Mouse (Mus musculus) kidney, adult 2 months (tissue): Measurements from ENCODE around the gene Nr6a1. TPM values are rescaled to one million over a fixed set of nuclear protein-coding genes. Genes with fewer than 3 reads are reported as not detected.

Source experiments
- DNase-seq: peaks from one replicate; pipeline ENCODE4 v3.0.0; 2021
- H3K27ac ChIP-seq: fragments of 200-500 bp; 2 replicates; pipeline ENCODE4 v1.5.1; 2012; ENCODE audit warnings: low read depth, low read length, control low read depth, inconsistent platforms; ENCODE audit not compliant: insufficient read depth
- H3K27me3 ChIP-seq: fragments of 200-500 bp; replicated peaks from 2 replicates; pipeline ENCODE4 v1.6.1; 2012; ENCODE audit warnings: mild to moderate bottlenecking, moderate library complexity, low read length, inconsistent platforms; ENCODE audit not compliant: control insufficient read depth, insufficient read depth
- H3K36me3 ChIP-seq: fragments of 200-500 bp; 2 replicates; pipeline ENCODE4 v1.6.1; 2012; ENCODE audit warnings: mild to moderate bottlenecking, moderate library complexity, low read length, inconsistent platforms; ENCODE audit not compliant: control insufficient read depth, insufficient read depth
- H3K4me1 ChIP-seq: fragments of 200-500 bp; 2 replicates; pipeline ENCODE4 v1.6.1; 2011; ENCODE audit warnings: low read length; ENCODE audit not compliant: control insufficient read depth, insufficient read depth
- H3K4me3 ChIP-seq: fragments of 200-500 bp; 2 replicates; pipeline ENCODE4 v1.5.1; 2011; ENCODE audit warnings: mild to moderate bottlenecking, low read depth, low read length, control low read depth; ENCODE audit not compliant: insufficient read depth
- CTCF ChIP-seq: fragments of 200-500 bp; conservative IDR thresholded peaks from 2 replicates; pipeline ENCODE4 v1.5.1; 2011; ENCODE audit warnings: low read depth, mild to moderate bottlenecking, control low read depth, low read length, moderate library complexity, mixed read lengths; ENCODE audit not compliant: insufficient read depth, insufficient read length
- POLR2A ChIP-seq: fragments of 200-500 bp; IDR thresholded peaks from one replicate; pipeline ENCODE4 v1.6.1; 2011; ENCODE audit warnings: low read depth, low read length, control low read depth
- WGBS: fragments of 180-500 bp; shearing (Covaris S2); methylation state at CpG from one replicate; pipeline ENCODE4 v1.1.7; 2018; 5-methylcytosine and 5-hydroxymethylcytosine counted together
- polyA plus RNA-seq: library from polyadenylated mRNA; depleted of rRNA; stranded (reverse); fragments of >200 nt; gene quantifications from 2 replicates; pipeline ENCODE4 v1.2.3, GENCODE M21; 2012; rRNA removed

The Nr6a1 gene
- polyA plus RNA-seq, 1 experiment = 2.6 TPM

DNA sequence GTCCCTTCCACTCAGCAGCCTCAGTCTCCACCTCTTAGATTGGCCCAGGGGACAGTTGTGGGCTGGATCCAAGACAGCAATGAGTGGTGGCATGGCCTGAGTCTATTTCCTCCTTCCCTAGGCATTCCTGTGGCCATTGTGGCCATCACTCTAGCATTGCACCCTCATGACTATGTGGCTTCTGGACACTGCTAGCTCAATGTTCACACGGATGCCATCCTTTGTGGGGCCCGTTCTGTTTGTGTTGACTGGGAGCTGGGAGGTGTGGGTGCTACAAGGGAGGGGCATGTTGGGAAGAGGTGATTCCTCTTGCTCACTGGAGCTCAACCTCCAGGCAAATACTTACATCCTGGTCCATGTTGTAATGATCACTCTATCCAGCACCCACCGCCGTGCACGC lies 245.3 kb downstream of the Nr6a1 start:
- no peak for DNase-seq
- Histone ChIP-seq H3K4me1 (no peaks in the 10 kb centered on the region), H3K27me3 (no peaks in the 10 kb centered on the region), H3K27ac (no peak overlapping the region), H3K4me3 (no peak overlapping the region), H3K36me3 (no peaks in the 10 kb centered on the region)
- WGBS = 77% methylated on average over 5 of the region's 5 CpGs
- TF ChIP-seq CTCF = no peak
- no peak for TF ChIP-seq POLR2A

DNA sequence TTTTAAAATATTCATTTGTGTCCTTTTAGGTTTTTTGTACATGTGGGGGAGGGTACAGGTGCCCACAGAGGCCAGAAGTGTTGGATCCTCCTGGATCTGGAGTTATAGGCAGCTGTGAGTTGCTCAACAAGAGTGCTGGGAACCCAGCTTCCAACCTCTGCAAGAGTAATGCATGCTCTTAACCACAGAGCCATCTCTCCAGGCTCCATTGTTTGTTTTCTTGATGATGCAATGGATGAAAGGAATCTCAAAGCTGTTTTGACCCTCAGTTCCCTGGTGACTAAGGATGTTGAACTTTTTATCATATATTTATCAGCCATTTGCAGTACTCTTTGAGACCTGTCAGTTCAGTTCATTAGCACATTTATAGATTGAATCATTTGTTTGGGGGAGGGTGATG lies 248.5 kb downstream of the Nr6a1 start:
- no peak for TF ChIP-seq POLR2A
- TF ChIP-seq CTCF = no peak
- Histone ChIP-seq H3K36me3 (no peaks in the 10 kb centered on the region), H3K27ac (no peak overlapping the region), H3K27me3 (no peaks in the 10 kb centered on the region), H3K4me1 (no peaks in the 10 kb centered on the region), H3K4me3 (no peak overlapping the region)
- no peak for DNase-seq

- peak; percentile 10 for DNase-seq
- Histone ChIP-seq H3K4me3 (no peak overlapping the region), H3K36me3 (no peaks in the 10 kb centered on the region), H3K27me3 (no peaks in the 10 kb centered on the region), H3K27ac (no peak overlapping the region), H3K4me1 (no peaks in the 10 kb centered on the region)
- peak; percentile 61 for TF ChIP-seq CTCF
- TF ChIP-seq POLR2A = no peak
- WGBS = 54% methylated on average over 9 of the region's 9 CpGs
Observed at GRCm38 (mm10) chr2:38675366-38675969, 252.0 kb downstream of the Nr6a1 start.

Other genes starting within 250 kb of the Nr6a1 start
- 0.03 and 1.6 TPM in 2 replicates for gene Nr5a1, start 213.1 kb downstream of the Nr6a1 start, polyA plus RNA-seq
- gene Olfml2a, start 4.3 kb upstream of the Nr6a1 start, polyA plus RNA-seq = 0.98 and 1.2 TPM in 2 replicates
- 0.57 and 0.59 TPM in 2 replicates for gene Wdr38, start 69.8 kb upstream of the Nr6a1 start, polyA plus RNA-seq
- 31.6 and 34.4 TPM in 2 replicates for gene Arpc5l, start 77.7 kb upstream of the Nr6a1 start, polyA plus RNA-seq
- gene Rpl35, start 77.9 kb upstream of the Nr6a1 start, polyA plus RNA-seq = 105 and 184 TPM in 2 replicates
- 10.5 and 11.3 TPM in 2 replicates for gene Golga1, start 137.9 kb upstream of the Nr6a1 start, polyA plus RNA-seq